Mouse (Mus musculus) stomach, postnatal 0 days (tissue): ENCODE results near the gene Map3k20. TPM values are rescaled to one million over a fixed set of nuclear protein-coding genes. Genes with fewer than 3 reads are reported as not detected.

Source experiments
- ATAC-seq: fragments of 200-750 bp; cut with Nextera tagmentation; 2 replicates; pipeline ENCODE4 v1.8.0; 2017; ENCODE audit not compliant: low FRiP score, low TSS enrichment
- DNase-seq: peaks from one replicate; pipeline ENCODE4 v3.0.0-alpha.2; 2016; ENCODE audit warnings: low spot score
- H3K27ac ChIP-seq: fragments of 300-500 bp; sonication (generic); replicated peaks from 2 replicates; pipeline ENCODE4 v1.5.1; 2014; ENCODE audit warnings: mild to moderate bottlenecking, control low read depth
- H3K27me3 ChIP-seq: fragments of 300-500 bp; sonication (generic); 2 replicates; pipeline ENCODE4 v1.6.1; 2014; ENCODE audit warnings: low read length; ENCODE audit not compliant: control insufficient read depth, insufficient read depth
- H3K36me3 ChIP-seq: fragments of 300-500 bp; sonication (generic); 2 replicates; pipeline ENCODE4 v1.6.1; 2014; ENCODE audit warnings: low read length, mixed read lengths; ENCODE audit not compliant: control insufficient read depth, insufficient read depth
- H3K4me1 ChIP-seq: fragments of 300-500 bp; sonication (generic); replicated peaks from 2 replicates; pipeline ENCODE4 v1.6.1; 2014; ENCODE audit warnings: antibody characterized with exemption; ENCODE audit not compliant: control insufficient read depth, insufficient read depth
- H3K4me2 ChIP-seq: fragments of 300-500 bp; sonication (generic); replicated peaks from 2 replicates; pipeline ENCODE4 v1.6.1; 2014; ENCODE audit warnings: low read depth, mild to moderate bottlenecking, control low read depth, moderate library complexity
- H3K4me3 ChIP-seq: fragments of 300-500 bp; sonication (generic); 2 replicates; pipeline ENCODE4 v1.5.1; 2014; ENCODE audit warnings: low read depth, low read length, control low read depth
- H3K9ac ChIP-seq: fragments of 300-500 bp; sonication (generic); 2 replicates; pipeline ENCODE4 v1.6.1; 2014; ENCODE audit warnings: mild to moderate bottlenecking, low read length, control low read depth, mixed read lengths
- H3K9me3 ChIP-seq: fragments of 300-500 bp; sonication (generic); 2 replicates; pipeline ENCODE4 v1.6.1; 2016; ENCODE audit warnings: low read length; ENCODE audit not compliant: control insufficient read depth
- CTCF ChIP-seq: IDR thresholded peaks from 2 replicates; pipeline ENCODE4 v1.5.1; 2016; ENCODE audit warnings: antibody characterized with exemption, low read depth, mild to moderate bottlenecking, moderate library complexity
- EP300 ChIP-seq: optimal IDR thresholded peaks from 2 replicates; pipeline ENCODE3; 2016; ENCODE audit warnings: antibody characterized with exemption
- WGBS: fragments of 180-500 bp; shearing (Covaris S2); extraction: QIAGEN DNeasy Blood & Tissue Kit; methylation state at CpG from one replicate; pipeline ENCODE4 v1.1.7; 2014; 5-methylcytosine and 5-hydroxymethylcytosine counted together
- polyA plus RNA-seq: library from polyadenylated mRNA; unstranded; fragments of >200 nt; fragmentation: Nextera tagmentation; extraction: Ambion mirVana; gene quantifications from 2 replicates; pipeline ENCODE4 v1.2.1, GENCODE M21; 2015

Map3k20 gene
- polyA plus RNA-seq, 1 experiment from 2014 or later, result 17.0 TPM

DNA sequence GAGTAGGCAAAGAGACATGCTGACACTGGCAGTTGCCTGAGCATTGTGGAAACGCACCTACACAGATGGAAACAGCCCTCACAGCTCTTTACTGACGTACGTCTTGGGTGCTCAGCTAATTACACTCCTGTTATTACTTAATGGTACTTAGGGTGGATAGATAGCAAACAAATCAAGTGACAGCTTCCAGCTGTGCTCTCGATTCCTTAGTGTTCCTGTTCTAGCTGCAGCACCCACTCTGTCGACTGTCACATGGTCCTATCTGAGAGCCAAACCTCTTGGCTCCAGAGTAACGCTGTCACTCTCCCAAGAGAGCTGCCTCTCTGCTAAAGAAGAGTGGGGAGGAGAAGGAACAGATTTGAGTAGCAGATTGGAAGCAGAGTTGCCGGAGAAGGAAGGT, 80.5 kb downstream of the Map3k20 start:
- H3K4me3 ChIP-seq, result no peak overlapping the region
- TF ChIP-seq CTCF (no peak), EP300 (no peak)
- H3K4me1 ChIP-seq, result no peaks in the 10 kb centered on the region
- H3K9ac ChIP-seq, result no peak overlapping the region
- ATAC-seq (no peak; the same call in 1 of the 2 replicates), DNase-seq (no peak)
- H3K4me2 ChIP-seq, result no peak overlapping the region
- H3K36me3 ChIP-seq, result no peaks in the 10 kb centered on the region
- H3K9me3 ChIP-seq, result no peaks in the 10 kb centered on the region
- H3K27ac ChIP-seq, result peak overlapping the region; percentile 70
- H3K27me3 ChIP-seq, result no peaks in the 10 kb centered on the region
- 32% methylated on average over 7 of the region's 7 CpGs for WGBS

DNA sequence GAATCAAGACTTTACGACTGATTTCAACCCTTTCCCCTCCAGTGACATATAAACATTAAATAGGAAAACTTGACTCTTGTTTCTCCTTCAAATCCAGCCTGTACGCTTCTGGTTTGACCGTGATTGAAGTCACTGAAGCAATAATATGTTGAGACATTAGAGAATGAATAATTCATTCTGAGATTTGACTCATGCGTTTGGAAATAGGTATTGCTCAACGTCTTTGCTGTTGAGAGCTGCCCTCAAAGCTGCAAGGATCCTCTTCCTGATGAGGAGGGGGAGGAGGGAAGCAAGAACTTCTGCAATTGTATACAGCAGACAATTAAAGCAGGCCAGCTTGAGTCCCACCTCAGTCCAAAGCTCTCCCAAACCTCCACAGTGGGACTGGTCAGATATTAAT, 81.1 kb downstream of the Map3k20 start:
- Histone ChIP-seq H3K4me2 (no peak overlapping the region), H3K4me3 (no peak overlapping the region), H3K27ac (peak overlapping the region; percentile 70; the same call in 1 of the 2 replicates), H3K36me3 (no peaks in the 10 kb centered on the region), H3K9me3 (no peaks in the 10 kb centered on the region), H3K4me1 (no peaks in the 10 kb centered on the region), H3K9ac (no peak overlapping the region), H3K27me3 (no peaks in the 10 kb centered on the region)
- DNase-seq (no peak), ATAC-seq (no peak)
- 33% methylated on average over 5 of the region's 5 CpGs for WGBS
- TF ChIP-seq CTCF (no peak), EP300 (no peak)

DNA sequence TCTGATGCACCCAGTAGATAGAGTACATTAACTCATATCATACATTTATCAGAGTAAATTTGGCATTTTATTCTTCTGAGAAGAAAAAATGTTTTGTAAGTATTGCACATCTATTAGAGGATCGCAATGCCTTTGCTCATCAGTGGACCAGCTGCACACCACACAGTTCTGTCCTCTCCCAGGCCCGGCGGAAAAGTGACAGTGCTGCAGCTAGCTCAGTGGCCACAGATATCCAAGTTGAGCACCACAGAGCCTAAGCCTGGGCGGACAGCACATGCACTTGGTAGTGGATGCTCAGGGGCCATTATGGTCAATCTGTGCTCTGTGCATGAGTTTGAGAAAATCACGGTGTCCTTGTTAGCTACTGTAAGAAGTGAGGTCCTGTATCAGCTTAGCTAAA, 82.4 kb downstream of the Map3k20 start:
- Histone ChIP-seq H3K4me1 (no peaks in the 10 kb centered on the region), H3K9me3 (no peaks in the 10 kb centered on the region), H3K36me3 (peaks cover 4% of the 10 kb centered on the region; the same call in 1 of the 2 replicates), H3K9ac (no peak overlapping the region), H3K4me2 (no peak overlapping the region), H3K27ac (no peak overlapping the region), H3K4me3 (no peak overlapping the region), H3K27me3 (no peaks in the 10 kb centered on the region)
- WGBS, result 94% methylated on average over 5 of the region's 5 CpGs
- no peak for TF ChIP-seq EP300
- TF ChIP-seq CTCF, result no peak
- ATAC-seq (no peak), DNase-seq (no peak)

DNA sequence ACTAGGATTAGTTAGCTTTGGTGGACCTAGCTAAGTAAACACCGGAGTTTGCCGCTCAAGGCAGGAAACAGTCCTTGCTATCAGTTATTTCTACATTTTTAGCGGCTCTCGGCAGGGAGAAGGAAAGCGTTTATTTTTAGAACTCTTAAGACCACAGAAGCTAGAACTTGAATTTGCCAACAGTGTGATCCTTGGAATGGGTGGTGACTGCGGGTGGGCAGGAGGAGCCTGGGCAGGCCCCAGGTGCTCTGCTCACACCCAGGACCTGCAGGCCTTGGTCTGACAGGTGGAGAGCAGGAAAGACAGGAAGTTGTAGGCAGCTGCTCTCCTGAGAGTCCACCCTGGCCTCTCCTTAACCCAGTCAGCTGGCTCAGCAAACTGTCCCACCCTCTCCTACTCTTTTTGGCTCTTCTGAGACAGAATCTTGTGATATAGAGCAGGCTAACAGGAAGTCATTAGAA, 83.7 kb downstream of the Map3k20 start:
- ATAC-seq, result peak; percentile 75
- WGBS, result 9% methylated on average over 6 of the region's 6 CpGs
- H3K4me1 ChIP-seq, result no peaks in the 10 kb centered on the region
- no peak overlapping the region for H3K9ac ChIP-seq
- DNase-seq, result peak; percentile 46
- H3K4me3 ChIP-seq, result no peak overlapping the region
- H3K9me3 ChIP-seq, result no peaks in the 10 kb centered on the region
- H3K27ac ChIP-seq, result peak overlapping the region; percentile 80
- H3K36me3 ChIP-seq, result peaks cover 5% of the 10 kb centered on the region
- TF ChIP-seq CTCF (no peak), EP300 (no peak)
- peak overlapping the region; percentile 38 for H3K4me2 ChIP-seq
- no peaks in the 10 kb centered on the region for H3K27me3 ChIP-seq

DNA sequence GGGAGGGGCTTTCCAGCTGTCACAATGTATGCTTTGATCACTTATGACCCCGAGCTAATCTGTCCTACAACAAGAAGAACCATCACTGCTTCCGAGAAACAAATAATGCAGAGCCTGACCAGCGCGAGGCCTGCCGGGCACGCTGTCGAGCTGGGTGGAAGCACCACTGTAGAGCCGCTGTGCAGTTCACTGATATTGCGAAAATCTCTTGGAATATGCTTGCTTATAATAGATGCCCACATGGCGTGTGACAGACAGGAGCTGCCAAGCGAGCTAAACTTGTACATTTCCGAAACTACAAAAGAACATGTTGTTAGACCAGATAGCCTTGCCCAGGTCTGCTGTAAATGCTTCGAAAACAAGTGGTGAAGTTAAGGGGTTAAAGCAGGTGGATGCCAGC, 86.7 kb downstream of the Map3k20 start:
- TF ChIP-seq EP300, result peak; percentile 87
- no peak for TF ChIP-seq CTCF
- 79% methylated on average over 13 of the region's 13 CpGs for WGBS
- 0 out of 2 replicates have a peak, but pooled peaks have one; percentile 3 for ATAC-seq

DNA sequence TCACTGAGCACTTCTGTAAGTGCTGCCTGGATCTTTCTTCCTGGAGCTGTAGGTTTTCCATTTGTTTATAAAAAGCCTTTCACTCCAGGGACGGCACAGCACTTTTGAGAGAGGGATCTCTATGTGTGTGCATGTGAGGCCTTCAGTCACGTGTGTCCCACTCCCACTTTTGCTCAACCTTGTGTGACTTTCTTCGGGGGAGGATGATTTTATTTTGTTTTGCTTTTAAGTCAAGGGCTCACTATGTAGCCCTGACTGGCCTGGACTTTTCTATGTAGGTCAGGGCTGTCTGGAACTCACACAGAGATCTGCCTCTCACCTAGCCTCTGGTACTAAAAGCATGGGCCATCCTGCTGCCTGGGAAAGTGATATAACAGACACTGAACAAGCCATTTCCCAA, 88.6 kb downstream of the Map3k20 start:
- no peaks in the 10 kb centered on the region for H3K9me3 ChIP-seq
- H3K4me3 ChIP-seq, result no peak overlapping the region
- DNase-seq (no peak), ATAC-seq (no peak)
- H3K9ac ChIP-seq, result no peak overlapping the region
- no peak overlapping the region for H3K4me2 ChIP-seq
- no peaks in the 10 kb centered on the region for H3K4me1 ChIP-seq
- peaks cover 9% of the 10 kb centered on the region for H3K36me3 ChIP-seq
- no peaks in the 10 kb centered on the region for H3K27me3 ChIP-seq
- H3K27ac ChIP-seq, result 0 out of 2 replicates have a peak overlapping the region, but pooled peaks have one; percentile 2
- no peak for TF ChIP-seq CTCF
- WGBS, result 51% methylated on average over 3 of the region's 3 CpGs

More for the DNA sequence above, 86.7 kb downstream of the Map3k20 start:
- Histone ChIP-seq H3K4me1 (no peaks in the 10 kb centered on the region), H3K4me3 (no peak overlapping the region), H3K27ac (no peak overlapping the region), H3K9ac (no peak overlapping the region), H3K36me3 (peaks cover 9% of the 10 kb centered on the region), H3K27me3 (no peaks in the 10 kb centered on the region), H3K9me3 (no peaks in the 10 kb centered on the region), H3K4me2 (no peak overlapping the region)
- no peak for DNase-seq
